In the genomic region with DNA sequence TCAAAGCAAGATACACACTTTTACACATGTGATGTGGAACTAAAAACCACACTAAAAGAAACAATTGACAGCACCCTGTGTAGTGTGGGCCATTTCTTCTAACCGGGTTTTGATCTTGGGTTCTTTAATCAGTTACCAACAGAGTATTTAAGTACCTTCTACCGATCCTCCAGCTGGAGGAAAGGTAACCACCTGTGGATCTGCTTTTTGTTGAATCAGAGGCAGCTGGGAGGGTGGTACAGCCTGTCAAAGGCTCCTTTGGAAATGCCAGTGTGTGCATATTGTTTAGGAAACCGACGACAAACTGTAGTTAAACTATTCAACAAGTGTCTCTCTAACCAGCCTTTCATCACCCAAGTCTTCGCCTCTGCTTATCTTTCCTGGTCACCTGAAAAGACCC, we compare ENCODE assay signal across 16 mouse cellular contexts. TPM values are rescaled to one million over a fixed set of nuclear protein-coding genes. Genes with fewer than 3 reads are reported as not detected.
DNase-seq lines count a peak whose midpoint lies in the region; ATAC-seq and TF ChIP-seq lines count a peak whose summit lies in the region.
"Had no signal": no experiment of that assay in that cellular context is flagged by ENCODE, and none has a peak within 500 bp of the region (broad histone marks: within the 10 kb centered on the region; RNA-seq: fewer than 3 reads in every experiment).

No protein-coding gene starts in this region.

- no peaks in the 10 kb centered on the region; the same call in 1 of the 2 replicates for H3K36me3 ChIP-seq in kidney, embryonic 15.5 days
- H3K36me3 ChIP-seq in lung, embryonic 15.5 days, result no peaks in the 10 kb centered on the region
- no peaks in the 10 kb centered on the region; the same call in 1 of the 2 replicates for H3K36me3 ChIP-seq in ES-Bruce4 (ENCODE audit: control insufficient read depth, insufficient read depth, low read length, poor library complexity, severe bottlenecking)
- H3K36me3 ChIP-seq in embryonic facial prominence, embryonic 12.5 days, result no peaks in the 10 kb centered on the region
- H3K36me3 ChIP-seq: heart, embryonic 15.5 days; midbrain, embryonic 13.5 days had no signal

- no peak for TF ChIP-seq CTCF in ES-Bruce4 (IDR thresholded peaks at IDR 0.05; ENCODE audit: low read depth, low read length)

- H3K27ac ChIP-seq in kidney, embryonic 15.5 days, result no peak overlapping the region
- peak overlapping the region; percentile 72 for H3K27ac ChIP-seq in lung, embryonic 15.5 days
- H3K27ac ChIP-seq in ES-Bruce4 (ENCODE audit: insufficient read depth, low read length), result peak overlapping the region; percentile 54; the same call in 1 of the 2 replicates
- no peak overlapping the region for H3K27ac ChIP-seq in embryonic facial prominence, embryonic 12.5 days
- H3K27ac ChIP-seq: macrophage; midbrain, embryonic 13.5 days had no signal

- WGBS in kidney, embryonic 15.5 days, result 37% methylated on average over 5 of the region's 5 CpGs
- WGBS in lung, embryonic 15.5 days, result 24% methylated on average over 5 of the region's 5 CpGs
- WGBS in embryonic facial prominence, embryonic 12.5 days, result 22% methylated on average over 5 of the region's 5 CpGs

- H3K4me2 ChIP-seq in kidney, embryonic 15.5 days, result peak overlapping the region; percentile 92
- H3K4me2 ChIP-seq in lung, embryonic 15.5 days, result peak overlapping the region; percentile 87
- H3K4me2 ChIP-seq in embryonic facial prominence, embryonic 12.5 days (replicated peaks), result peak overlapping the region; percentile 67

- TF ChIP-seq POLR2A in ES-Bruce4 (IDR thresholded peaks at IDR 0.05; ENCODE audit: insufficient read depth, low read length), result no peak

- H3K27me3 ChIP-seq in kidney, embryonic 15.5 days, result no peaks in the 10 kb centered on the region
- H3K27me3 ChIP-seq in lung, embryonic 15.5 days, result no peaks in the 10 kb centered on the region
- no peaks in the 10 kb centered on the region for H3K27me3 ChIP-seq in ES-Bruce4 (ENCODE audit: control insufficient read depth, insufficient read depth, low read length, poor library complexity, severe bottlenecking)
- no peaks in the 10 kb centered on the region for H3K27me3 ChIP-seq in embryonic facial prominence, embryonic 12.5 days
- H3K27me3 ChIP-seq: midbrain, embryonic 13.5 days had no signal

- TF ChIP-seq EP300 in ES-Bruce4 (IDR thresholded peaks at IDR 0.05; ENCODE audit: insufficient read depth, low read depth, low read length), result no peak

- H3K4me3 ChIP-seq in kidney, embryonic 15.5 days (replicated peaks), result no peak overlapping the region
- no peak overlapping the region for H3K4me3 ChIP-seq in lung, embryonic 15.5 days
- no peak overlapping the region for H3K4me3 ChIP-seq in ES-Bruce4 (ENCODE audit: low read depth, low read length)
- H3K4me3 ChIP-seq in embryonic facial prominence, embryonic 12.5 days, result no peak overlapping the region

- DNase-seq in kidney, adult 18-20 months, result no peak
- no peak for DNase-seq in lung, postnatal 4 days
- DNase-seq in cerebellum, adult 9-11 months, result no peak
- DNase-seq in layer of hippocampus, adult 11-12 months (ENCODE audit: low spot score), result no peak
- DNase-seq: B cell, adult 2 months; cerebellum, postnatal 10 days; heart, adult 2 months; kidney, adult 9 months had no signal

- no peak for ATAC-seq in kidney, embryonic 15.5 days (replicated peaks; ENCODE audit: low FRiP score)
- ATAC-seq in lung, embryonic 15.5 days (ENCODE audit: borderline replicate concordance, extremely low read depth, low FRiP score, low TSS enrichment), result no peak
- no peak for ATAC-seq in embryonic facial prominence, embryonic 12.5 days (ENCODE audit: insufficient number of reproducible peaks, insufficient read depth, low FRiP score, low TSS enrichment)
- ATAC-seq: inflammation-experienced regulatory T-cells, adult 6 months; midbrain, embryonic 13.5 days had no signal

- no peaks in the 10 kb centered on the region for H3K9me3 ChIP-seq in kidney, embryonic 15.5 days (replicated peaks)
- no peaks in the 10 kb centered on the region for H3K9me3 ChIP-seq in lung, embryonic 15.5 days
- no peaks in the 10 kb centered on the region; the same call in 1 of the 2 replicates for H3K9me3 ChIP-seq in ES-Bruce4 (replicated peaks; ENCODE audit: control insufficient read depth, insufficient read depth, low read length, poor library complexity, severe bottlenecking)
- H3K9me3 ChIP-seq in embryonic facial prominence, embryonic 12.5 days, result no peaks in the 10 kb centered on the region
- H3K9me3 ChIP-seq: heart, embryonic 15.5 days; midbrain, embryonic 13.5 days had no signal

- no peak overlapping the region for H3K9ac ChIP-seq in kidney, embryonic 15.5 days
- H3K9ac ChIP-seq in lung, embryonic 15.5 days, result no peak overlapping the region
- H3K9ac ChIP-seq in ES-Bruce4 (ENCODE audit: low read depth, poor library complexity, severe bottlenecking), result peak overlapping the region; percentile 94; the same call in 1 of the 2 replicates
- H3K9ac ChIP-seq in embryonic facial prominence, embryonic 12.5 days, result no peak overlapping the region
- H3K9ac ChIP-seq: midbrain, embryonic 13.5 days had no signal

- peaks cover 39% of the 10 kb centered on the region for H3K4me1 ChIP-seq in kidney, embryonic 15.5 days
- peaks cover 24% of the 10 kb centered on the region; the same call in 1 of the 2 replicates for H3K4me1 ChIP-seq in lung, embryonic 15.5 days
- peaks cover 2% of the 10 kb centered on the region for H3K4me1 ChIP-seq in ES-Bruce4 (ENCODE audit: control insufficient read depth, insufficient read depth, low read length)
- H3K4me1 ChIP-seq in embryonic facial prominence, embryonic 12.5 days, result peaks cover 22% of the 10 kb centered on the region

RNA-seq across cellular contexts. Expression of a gene that starts 1.5 kb away (rescaled TPM):
- 66.4 and 67.8 TPM in 2 replicates for polyA plus RNA-seq in kidney, embryonic 15.5 days (2015; fragmentation: Nextera tagmentation; extraction: Ambion mirVana)
- polyA plus RNA-seq in lung, embryonic 15.5 days (2015; fragmentation: Nextera tagmentation; extraction: Ambion mirVana), result 60.5 and 69.9 TPM in 2 replicates
- polyA plus RNA-seq in ES-Bruce4 (2011; ENCODE audit: insufficient read depth, insufficient read length, low read depth, missing spikeins), result 80.9 and 85.7 TPM in 2 replicates
- polyA plus RNA-seq in embryonic facial prominence, embryonic 12.5 days (2016; fragmentation: Nextera tagmentation; extraction: Ambion mirVana), result 85.6 and 89.7 TPM in 2 replicates

Comparison
In these comparisons a context has a peak if more than half of its experiments do, and no peak if none do; other contexts are left out.
1. H3K27ac ChIP-seq: peak in lung, embryonic 15.5 days (single experiment) and ES-Bruce4 (single experiment); none in kidney, embryonic 15.5 days (single experiment) and embryonic facial prominence, embryonic 12.5 days (single experiment).
2. Peak in every context shown above with its lines, with median percentiles within 50 percentile points of each other: H3K4me2 ChIP-seq.